Mouse (Mus musculus): ENCODE data around the gene 5830473C10Rik. TPM values are rescaled to one million over a fixed set of nuclear protein-coding genes. Genes with fewer than 3 reads are reported as not detected.

Gene 5830473C10Rik
- 0.48 and 0.80 TPM in 2 replicates for polyA plus RNA-seq (2012; ENCODE audit: low replicate concordance)

DNA sequence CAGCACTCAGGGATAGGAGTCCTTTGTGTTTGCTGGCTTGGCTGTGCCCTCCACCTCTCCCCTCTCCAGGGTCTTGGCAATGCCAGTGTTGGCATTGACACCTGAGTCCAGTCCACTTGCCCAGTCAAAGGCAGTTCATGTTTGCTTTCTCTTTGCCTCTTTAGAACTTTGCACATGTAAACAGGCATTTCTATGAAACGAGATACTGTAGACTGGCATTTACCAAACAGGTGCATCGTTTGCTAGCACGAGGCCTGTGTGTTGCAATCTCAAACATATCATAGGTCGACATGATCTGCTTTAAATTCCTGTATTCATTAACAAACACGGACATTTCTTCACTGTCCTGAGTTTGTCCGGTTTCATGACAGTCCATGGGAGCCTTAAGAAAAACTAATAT lies at the start of gene 5830473C10Rik:
TSS of gene 5830473C10Rik (plus strand) at position 365 of the 400 bp plus-strand sequence.

DNA sequence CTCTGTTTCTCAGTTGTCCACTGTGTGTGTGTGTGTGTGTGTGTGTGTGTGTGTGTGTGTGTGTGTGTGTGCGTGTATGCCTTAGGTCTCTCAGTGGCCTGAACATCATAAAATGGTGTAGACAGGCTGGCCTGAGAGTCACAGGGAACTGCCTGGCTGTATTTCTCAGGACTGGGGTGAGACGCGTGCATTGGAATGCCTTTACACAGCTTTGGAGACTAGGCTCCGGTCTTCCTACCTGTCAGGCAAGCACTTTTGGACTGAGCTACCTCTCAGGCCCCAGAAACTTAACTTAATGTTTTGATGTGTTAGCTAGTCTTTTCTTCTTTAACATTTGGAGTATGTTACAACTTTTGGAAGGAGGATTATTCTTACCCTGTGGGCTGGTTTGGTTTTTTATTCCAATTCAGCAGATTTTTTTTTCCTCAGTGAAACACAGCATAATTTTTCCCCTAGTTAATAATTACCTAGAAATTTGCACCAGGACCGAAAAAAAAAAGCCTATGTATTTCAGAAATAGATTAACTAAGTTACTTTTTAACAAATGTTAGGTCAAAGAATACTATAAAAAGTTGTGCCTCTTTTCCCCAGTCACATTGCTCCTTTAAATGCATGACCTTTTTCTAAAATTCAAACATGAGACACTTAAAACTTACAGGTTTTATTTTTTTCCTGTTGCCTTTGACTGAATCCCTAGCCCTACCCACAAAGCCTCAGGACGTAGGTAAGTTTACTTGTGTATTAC lies 42.4 kb upstream of the 5830473C10Rik start, which contains the start of gene Afm:
TSS of gene Afm (plus strand) at position 577 of the 745 bp plus-strand sequence.

DNA sequence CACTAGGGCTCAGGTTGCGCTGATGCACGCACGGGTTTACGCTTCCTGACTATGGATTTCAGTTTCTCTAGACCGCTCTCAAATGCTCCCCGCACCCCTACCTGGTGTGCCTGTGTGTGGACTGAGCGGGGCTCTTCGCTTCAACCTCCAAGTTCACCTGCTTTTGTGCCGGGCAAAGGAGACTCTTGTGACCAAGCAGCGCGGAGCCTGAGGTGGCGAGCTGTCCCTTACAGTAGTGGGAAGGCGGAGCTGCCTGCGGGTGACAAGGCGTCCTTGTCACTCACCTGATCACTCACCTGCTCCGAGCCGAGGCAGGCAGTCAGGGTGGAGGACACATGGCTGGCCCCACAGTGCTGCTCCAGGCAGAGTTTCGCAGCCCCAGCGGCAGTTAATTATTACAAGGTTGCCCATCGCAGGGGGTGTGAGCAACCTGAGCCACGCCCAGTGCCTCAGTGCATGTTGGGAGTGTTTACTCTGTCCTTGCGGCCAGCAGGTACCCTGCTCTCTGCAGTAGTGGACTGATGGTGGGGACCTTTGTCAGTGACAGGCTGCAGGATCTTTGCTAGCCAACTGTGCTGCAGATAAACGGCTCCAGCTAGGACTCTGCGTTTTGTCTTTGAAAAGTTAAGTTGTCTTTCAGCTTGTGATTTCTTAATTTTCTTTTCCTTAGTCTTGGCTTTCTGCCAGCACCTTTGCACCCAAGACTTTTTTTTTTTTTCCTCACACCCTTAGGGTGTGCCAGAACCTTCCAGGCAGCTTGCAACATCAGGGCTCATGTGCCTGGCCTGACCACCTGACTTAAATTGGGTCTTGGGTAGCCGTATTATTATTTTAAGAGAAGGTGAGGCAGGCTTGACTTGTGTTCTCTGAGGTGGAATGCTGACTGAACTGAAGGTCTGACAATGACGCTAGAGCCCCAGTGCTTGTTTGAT lies 79.6 kb downstream of the 5830473C10Rik start, which contains the start of gene Rassf6:
TSS of gene Rassf6 (minus strand) at position 372 of the 932 bp plus-strand sequence.

Other genes starting within 250 kb of the 5830473C10Rik start
- 14.3 and 21.4 TPM in 2 replicates for gene Ankrd17, start 194.5 kb upstream of the 5830473C10Rik start, polyA plus RNA-seq (2012; ENCODE audit: low replicate concordance)
- 0.64 TPM in 1 of 2 replicates, not detected in the other for gene Gm9958, start 193.9 kb upstream of the 5830473C10Rik start, polyA plus RNA-seq (2012; ENCODE audit: low replicate concordance)
- not detected in 2 replicates for gene Alb, start 100.2 kb upstream of the 5830473C10Rik start, polyA plus RNA-seq (2012; ENCODE audit: low replicate concordance)
- gene Afp, start 70.4 kb upstream of the 5830473C10Rik start, polyA plus RNA-seq (2012; ENCODE audit: low replicate concordance) = not detected in 2 replicates
- not detected in 2 replicates for gene Afm, start 42.2 kb upstream of the 5830473C10Rik start, polyA plus RNA-seq (2012; ENCODE audit: low replicate concordance)
- 0.42 TPM in 1 of 2 replicates, not detected in the other for gene Rassf6, start 79.5 kb downstream of the 5830473C10Rik start, polyA plus RNA-seq (2012; ENCODE audit: low replicate concordance)
- not detected in 2 replicates for gene Cxcl5, start 198.3 kb downstream of the 5830473C10Rik start, polyA plus RNA-seq (2012; ENCODE audit: low replicate concordance)
- 0.27 and 0.38 TPM in 2 replicates for gene Ppbp, start 207.4 kb downstream of the 5830473C10Rik start, polyA plus RNA-seq (2012; ENCODE audit: low replicate concordance)
- gene Pf4, start 211.3 kb downstream of the 5830473C10Rik start, polyA plus RNA-seq (2012; ENCODE audit: low replicate concordance) = 0.78 and 4.4 TPM in 2 replicates
- not detected in 2 replicates for gene Cxcl3, start 225.0 kb downstream of the 5830473C10Rik start, polyA plus RNA-seq (2012; ENCODE audit: low replicate concordance)
- not detected in 2 replicates for gene Cxcl15, start 233.4 kb downstream of the 5830473C10Rik start, polyA plus RNA-seq (2012; ENCODE audit: low replicate concordance)

Data from leukemia stem cell, adult 10-12 weeks (primary cell).